Mouse (Mus musculus): ENCODE results near the gene Slc35c1.

Slc35c1 gene

GRCm38 (mm10) chr2:92404737-92405136, 55.6 kb downstream of the Slc35c1 start:
- DNase-seq (ENCODE audit: low spot score in 2 of 2), result no peak

DNA sequence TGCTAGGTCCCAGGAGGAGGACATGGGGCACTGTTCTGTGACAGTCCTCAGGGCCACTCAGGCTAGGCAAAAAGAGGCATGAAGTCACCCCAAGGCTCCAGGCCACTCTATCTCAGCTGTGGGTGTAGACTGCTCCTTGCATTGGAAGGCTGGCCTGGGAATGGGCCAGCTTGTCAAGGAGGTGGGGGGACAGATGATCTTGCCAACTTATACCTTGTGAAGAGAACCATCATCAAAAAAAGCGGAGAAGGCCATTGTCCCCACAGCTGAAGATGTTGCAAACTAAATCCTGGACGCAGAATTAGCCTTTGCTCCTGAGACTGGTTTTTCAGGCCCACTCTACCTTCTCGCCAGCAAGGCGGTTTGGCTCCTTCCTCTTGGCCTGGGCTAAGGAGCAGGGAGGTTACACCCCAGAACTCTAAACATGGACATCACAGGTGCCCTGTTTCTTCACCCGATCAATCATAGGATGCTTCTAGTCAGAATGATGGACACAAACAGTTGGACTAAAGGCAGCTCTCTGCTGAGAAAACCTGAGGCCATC, 56.5 kb downstream of the Slc35c1 start:
- no peak for DNase-seq (ENCODE audit: low spot score in 2 of 2)

Measured in urinary bladder, postnatal 36 days (tissue).